Mouse (Mus musculus) MEL (cell line): ENCODE results near the gene Rtn4rl1. TPM values are rescaled to one million over a fixed set of nuclear protein-coding genes. Genes with fewer than 3 reads are reported as not detected.

Experiments used
- DNase-seq: peaks from one replicate; pipeline ENCODE4 v3.0.0; 2011; ENCODE audit warnings: low read depth, low spot score
- H3K27ac ChIP-seq: 2 replicates; pipeline ENCODE4 v1.5.1; 2012; ENCODE audit warnings: low read depth, mild to moderate bottlenecking, control low read depth, low read length, moderate library complexity; ENCODE audit not compliant: control insufficient read depth
- H3K27me3 ChIP-seq, 2 experiments: fragments of 150-350 bp in 1 of 2; sonication (generic) in 1 of 2; 2 replicates each; pipeline ENCODE4 v1.6.1; 2012; ENCODE audit warnings: low read length in 2 of 2, mild to moderate bottlenecking in 2 of 2, improper control_type of control experiment in 1 of 2, moderate library complexity in 1 of 2; ENCODE audit not compliant: insufficient read depth in 2 of 2, control insufficient read depth in 1 of 2
- H3K36me3 ChIP-seq, 2 experiments: 2 replicates each; pipeline ENCODE4 v1.6.1; 2012 to 2014; ENCODE audit warnings: low read length in 2 of 2, improper control_type of control experiment in 1 of 2, inconsistent platforms in 1 of 2, mild to moderate bottlenecking in 1 of 2; ENCODE audit not compliant: insufficient read depth in 2 of 2, control insufficient read depth in 1 of 2
- H3K4me1 ChIP-seq, 2 experiments: fragments of 150-350 bp in 1 of 2; sonication (generic) in 1 of 2; 2 replicates each; pipeline ENCODE4 v1.6.1; 2012; ENCODE audit warnings: low read length in 2 of 2, improper control_type of control experiment in 1 of 2, mild to moderate bottlenecking in 1 of 2; ENCODE audit not compliant: insufficient read depth in 2 of 2, control insufficient read depth in 1 of 2
- H3K4me3 ChIP-seq, 2 experiments: fragments of 150-350 bp in 1 of 2; sonication (generic) in 1 of 2; 2 replicates each; pipeline ENCODE4 v1.5.1; 2012; ENCODE audit warnings: low read depth in 2 of 2, low read length in 2 of 2, mild to moderate bottlenecking in 2 of 2, moderate library complexity in 2 of 2, control low read depth in 1 of 2, improper control_type of control experiment in 1 of 2; ENCODE audit not compliant: control insufficient read depth in 1 of 2, insufficient read depth in 1 of 2
- H3K79me2 ChIP-seq: 2 replicates; pipeline ENCODE4 v1.6.1; 2012; ENCODE audit warnings: mild to moderate bottlenecking, low read length, moderate library complexity; ENCODE audit not compliant: control insufficient read depth, poor library complexity, insufficient read depth
- H3K9ac ChIP-seq: 2 replicates; pipeline ENCODE4 v1.6.1; 2012; ENCODE audit warnings: low read depth, mild to moderate bottlenecking, control low read depth, low read length, moderate library complexity; ENCODE audit not compliant: control insufficient read depth, poor library complexity, severe bottlenecking
- H3K9me3 ChIP-seq: fragments of 150-350 bp; sonication (generic); replicated peaks from 2 replicates; pipeline ENCODE4 v1.6.1; 2012; ENCODE audit warnings: mild to moderate bottlenecking, low read length, improper control_type of control experiment, moderate library complexity; ENCODE audit not compliant: insufficient read depth
- CHD2 ChIP-seq: IDR thresholded peaks from 2 replicates; pipeline ENCODE4 v1.6.1; 2011; ENCODE audit warnings: low read length, improper control_type of control experiment
- ELF1 ChIP-seq: IDR thresholded peaks from 2 replicates; pipeline ENCODE4 v1.6.1; 2014; ENCODE audit warnings: low read depth, mild to moderate bottlenecking, inconsistent platforms, low read length, improper control_type of control experiment, moderate library complexity
- EP300 ChIP-seq, 2 experiments: IDR thresholded peaks; 2 replicates each; pipeline ENCODE4 v1.6.1; 2011; ENCODE audit warnings: improper control_type of control experiment in 2 of 2, low read length in 2 of 2, low read depth in 1 of 2, mild to moderate bottlenecking in 1 of 2
- MEF2A ChIP-seq: IDR thresholded peaks from 2 replicates; pipeline ENCODE4 v1.6.1; 2014; ENCODE audit warnings: low read depth, mild to moderate bottlenecking, inconsistent platforms, low read length, improper control_type of control experiment; ENCODE audit not compliant: poor library complexity, insufficient replicate concordance, severe bottlenecking; ENCODE audit errors: extremely low read depth
- MXI1 ChIP-seq: IDR thresholded peaks from 2 replicates; pipeline ENCODE4 v1.6.1; 2011; ENCODE audit warnings: mild to moderate bottlenecking, low read depth, low read length, improper control_type of control experiment
- NRF1 ChIP-seq: IDR thresholded peaks from 2 replicates; pipeline ENCODE4 v1.6.1; 2014; ENCODE audit warnings: low read depth, mild to moderate bottlenecking, inconsistent platforms, low read length, improper control_type of control experiment, moderate library complexity; ENCODE audit not compliant: poor library complexity, insufficient read depth, severe bottlenecking
- POLR2A ChIP-seq, 2 experiments: IDR thresholded peaks; 2 replicates each; pipeline ENCODE4 v1.6.1; 2011 to 2012; ENCODE audit warnings: low read length in 2 of 2, mild to moderate bottlenecking in 2 of 2, control low read depth in 1 of 2, improper control_type of control experiment in 1 of 2, low read depth in 1 of 2, moderate library complexity in 1 of 2; ENCODE audit not compliant: control insufficient read depth in 1 of 2, insufficient read depth in 1 of 2, poor library complexity in 1 of 2
- POLR2AphosphoS2 ChIP-seq: IDR thresholded peaks from 2 replicates; pipeline ENCODE4 v1.6.1; 2011; ENCODE audit warnings: low read length, improper control_type of control experiment
- POLR2AphosphoS5 ChIP-seq: IDR thresholded peaks from 2 replicates; pipeline ENCODE4 v1.6.1; 2012; ENCODE audit warnings: low read depth, borderline replicate concordance, mild to moderate bottlenecking, inconsistent platforms, low read length, moderate library complexity, mixed read lengths
- RAD21 ChIP-seq: IDR thresholded peaks from 2 replicates; pipeline ENCODE4 v1.6.1; 2011; ENCODE audit warnings: mild to moderate bottlenecking, low read depth, low read length, improper control_type of control experiment
- SIN3A ChIP-seq: IDR thresholded peaks from 2 replicates; pipeline ENCODE4 v1.6.1; 2012; ENCODE audit warnings: low read length, improper control_type of control experiment, inconsistent platforms
- TBP ChIP-seq: IDR thresholded peaks from 2 replicates; pipeline ENCODE4 v1.8.0; 2011; ENCODE audit warnings: low read depth, low read length, improper control_type of control experiment
- polyA plus RNA-seq, 2 experiments: library from polyadenylated mRNA; stranded (reverse) in 1 of 2; unstranded in 1 of 2; fragments of >175 nt in 1 of 2; fragments of >200 nt in 1 of 2; gene quantifications; 2 replicates each; pipeline versions ENCODE4 v1.2.1 to v1.2.4; 2012; ENCODE audit warnings: low replicate concordance in 2 of 2, low read depth in 1 of 2; ENCODE audit not compliant: insufficient read length in 2 of 2, insufficient read depth in 1 of 2, missing spikeins in 1 of 2
- total RNA-seq: library from RNA; depleted of rRNA; stranded (reverse); fragments of 300-350 nt; gene quantifications from 2 replicates; pipeline ENCODE4 v1.2.3, GENCODE M21; 2012

Rtn4rl1 gene
- total and polyA plus RNA-seq, 3 experiments = 0.35 to 2.6 TPM; not detected in 1

DNA sequence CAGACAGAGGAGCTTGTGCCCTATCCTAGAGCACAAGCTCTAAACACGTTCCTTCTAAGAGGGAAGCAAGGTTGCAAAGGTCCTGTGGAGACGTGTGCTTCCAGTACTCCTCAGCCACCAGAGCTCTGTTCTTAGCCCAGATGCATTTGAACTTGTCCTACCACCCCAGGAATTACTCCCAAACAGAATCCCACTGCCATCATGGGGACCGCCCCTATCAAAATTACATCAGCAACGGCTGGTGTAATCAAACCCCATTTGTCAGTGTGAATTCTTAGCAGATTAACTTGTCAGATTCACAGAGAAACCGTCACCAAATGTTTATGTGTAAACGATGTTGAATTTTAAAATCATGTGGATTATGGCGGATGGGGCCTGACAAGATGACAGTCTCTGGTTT is 32.6 kb upstream of the Rtn4rl1 start:
- peaks cover 0 to 14% of the 10 kb centered on the region in 2 experiments; a peak in 2 of 4 replicates for H3K4me1 ChIP-seq
- peaks cover 0 to 12% of the 10 kb centered on the region in 2 experiments; a peak in 2 of 4 replicates for H3K36me3 ChIP-seq
- peaks cover 6% of the 10 kb centered on the region; the same call in 1 of the 2 replicates for H3K79me2 ChIP-seq
- no peak for DNase-seq
- no peaks in the 10 kb centered on the region for H3K27me3 ChIP-seq
- no peak overlapping the region for H3K4me3 ChIP-seq
- no peaks in the 10 kb centered on the region for H3K9me3 ChIP-seq
- no peak overlapping the region for H3K9ac ChIP-seq
- TF ChIP-seq SIN3A = no peak
- TF ChIP-seq EP300 (IDR thresholded peaks at IDR 0.05; ENCODE audit: low read depth in 1 of 2, low read length in 2 of 2) = no peak
- TF ChIP-seq POLR2A (IDR thresholded peaks at IDR 0.05; ENCODE audit: control insufficient read depth in 1 of 2, insufficient read depth in 1 of 2, low read depth in 1 of 2, low read length in 2 of 2, poor library complexity in 1 of 2) = no peak
- no peak for TF ChIP-seq CHD2
- TF ChIP-seq NRF1 = no peak
- H3K27ac ChIP-seq = no peak overlapping the region

GRCm38 (mm10) chr11:75161417-75162008 is 32.1 kb upstream of the Rtn4rl1 start:
- no peak overlapping the region for H3K4me3 ChIP-seq
- H3K27ac ChIP-seq = no peak overlapping the region
- H3K9ac ChIP-seq = no peak overlapping the region
- H3K36me3 ChIP-seq = peaks cover 0 to 12% of the 10 kb centered on the region in 2 experiments; a peak in 2 of 4 replicates
- no peak for DNase-seq
- no peaks in the 10 kb centered on the region for H3K27me3 ChIP-seq
- peaks cover 8% of the 10 kb centered on the region; the same call in 1 of the 2 replicates for H3K79me2 ChIP-seq
- H3K9me3 ChIP-seq = no peaks in the 10 kb centered on the region
- peaks cover 0 to 14% of the 10 kb centered on the region in 2 experiments; a peak in 2 of 4 replicates for H3K4me1 ChIP-seq
- no peak for TF ChIP-seq POLR2AphosphoS2
- TF ChIP-seq MXI1 = no peak
- no peak for TF ChIP-seq MEF2A
- TF ChIP-seq RAD21 = no peak
- TF ChIP-seq TBP = no peak

DNA sequence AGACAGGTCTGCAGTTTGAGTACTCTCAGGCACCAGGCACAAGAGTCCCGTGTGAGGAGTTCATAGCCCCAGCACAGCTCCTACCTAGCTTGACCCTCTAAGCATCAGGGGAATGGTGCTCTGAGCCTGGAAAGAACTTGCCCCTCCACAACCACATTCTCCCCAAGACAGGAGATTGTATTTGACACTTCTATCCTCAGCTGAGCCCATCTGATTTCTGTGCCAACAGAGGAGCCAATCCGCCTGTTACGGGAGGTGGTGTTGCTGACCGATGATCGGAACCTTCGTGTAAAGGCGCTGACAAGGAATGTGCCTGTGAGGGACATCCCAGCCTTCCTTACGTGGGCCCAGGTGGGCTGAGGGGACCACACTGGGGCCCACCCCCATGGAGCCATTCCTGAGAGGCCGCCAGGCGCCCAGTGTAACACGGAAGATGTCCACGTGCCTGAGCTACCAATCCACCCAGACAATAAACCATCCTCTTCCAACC is 30.9 kb upstream of the Rtn4rl1 start:
- Histone ChIP-seq H3K27me3 (no peaks in the 10 kb centered on the region), H3K4me1 (peaks cover 0 to 21% of the 10 kb centered on the region in 2 experiments; a peak in 2 of 4 replicates), H3K4me3 (no peak overlapping the region), H3K27ac (no peak overlapping the region), H3K9me3 (no peaks in the 10 kb centered on the region), H3K36me3 (peaks cover 0 to 12% of the 10 kb centered on the region in 2 experiments; a peak in 2 of 4 replicates), H3K9ac (no peak overlapping the region), H3K79me2 (peaks cover 18% of the 10 kb centered on the region)
- DNase-seq = no peak
- TF ChIP-seq MEF2A = no peak
- no peak for TF ChIP-seq ELF1
- no peak for TF ChIP-seq POLR2AphosphoS5
